Mouse (Mus musculus) stomach, embryonic 14.5 days (tissue): Measurements from ENCODE around the gene Gja4. TPM values are rescaled to one million over a fixed set of nuclear protein-coding genes. Genes with fewer than 3 reads are reported as not detected.

Experiments
- ATAC-seq: fragments of 200-750 bp; cut with Nextera tagmentation; 2 replicates; pipeline ENCODE4 v1.8.0; 2017; ENCODE audit warnings: low read depth, moderate TSS enrichment; ENCODE audit not compliant: insufficient number of reproducible peaks, insufficient read depth, low FRiP score
- H3K27ac ChIP-seq: fragments of 300-500 bp; sonication (generic); 2 replicates; pipeline ENCODE4 v1.5.1; 2014; ENCODE audit warnings: mild to moderate bottlenecking, low read length, moderate library complexity, mixed read lengths
- H3K27me3 ChIP-seq: fragments of 300-500 bp; sonication (generic); 2 replicates; pipeline ENCODE4 v1.6.1; 2014; ENCODE audit warnings: low read length, control low read depth, mixed read lengths; ENCODE audit not compliant: control insufficient read depth, insufficient read depth
- H3K36me3 ChIP-seq: fragments of 300-500 bp; sonication (generic); 2 replicates; pipeline ENCODE4 v1.6.1; 2014; ENCODE audit warnings: mild to moderate bottlenecking, control low read depth, low read length, moderate library complexity, mixed read lengths; ENCODE audit not compliant: control insufficient read depth, insufficient read depth
- H3K4me1 ChIP-seq: fragments of 300-500 bp; sonication (generic); 2 replicates; pipeline ENCODE4 v1.6.1; 2014; ENCODE audit warnings: low read length, control low read depth, mixed read lengths; ENCODE audit not compliant: control insufficient read depth, insufficient read depth
- H3K4me2 ChIP-seq: fragments of 300-500 bp; sonication (generic); replicated peaks from 2 replicates; pipeline ENCODE4 v1.6.1; 2014; ENCODE audit warnings: low read depth, low read length, control low read depth
- H3K4me3 ChIP-seq: fragments of 300-500 bp; sonication (generic); 2 replicates; pipeline ENCODE4 v1.5.1; 2014; ENCODE audit warnings: low read depth, low read length, control low read depth
- H3K9ac ChIP-seq: fragments of 300-500 bp; sonication (generic); replicated peaks from 2 replicates; pipeline ENCODE4 v1.6.1; 2014; ENCODE audit warnings: low read depth, mild to moderate bottlenecking, control low read depth, low read length, moderate library complexity, mixed read lengths
- H3K9me3 ChIP-seq: fragments of 300-500 bp; sonication (generic); 2 replicates; pipeline ENCODE4 v1.6.1; 2016; ENCODE audit warnings: low read depth, low read length, control low read depth; ENCODE audit not compliant: control insufficient read depth
- WGBS: fragments of 180-500 bp; shearing (Covaris S2); extraction: QIAGEN DNeasy Blood & Tissue Kit; methylation state at CpG from one replicate; pipeline ENCODE4 v1.1.7; 2014; 5-methylcytosine and 5-hydroxymethylcytosine counted together
- polyA plus RNA-seq: library from polyadenylated mRNA; unstranded; fragments of >200 nt; fragmentation: Nextera tagmentation; extraction: Ambion mirVana; gene quantifications from 2 replicates; pipeline ENCODE4 v1.2.1, GENCODE M21; 2014

Gja4 gene
- polyA plus RNA-seq, 1 experiment from 2014 or later = 20.7 TPM

- H3K27me3 ChIP-seq = no peaks in the 10 kb centered on the region
- H3K27ac ChIP-seq = no peak overlapping the region
Measured at GRCm38 (mm10) chr4:127286907-127287306, 26.9 kb downstream of the Gja4 start.

GRCm38 (mm10) chr4:127279241-127279640, 34.6 kb downstream of the Gja4 start:
- H3K9me3 ChIP-seq = no peaks in the 10 kb centered on the region
- H3K27ac ChIP-seq = no peak overlapping the region
- ATAC-seq = no peak
- H3K4me1 ChIP-seq = no peaks in the 10 kb centered on the region
- no peak overlapping the region for H3K4me3 ChIP-seq
- no peak overlapping the region for H3K9ac ChIP-seq
- 73% methylated on average over 9 of the region's 9 CpGs for WGBS
- no peak overlapping the region for H3K4me2 ChIP-seq
- no peaks in the 10 kb centered on the region for H3K36me3 ChIP-seq
- no peaks in the 10 kb centered on the region for H3K27me3 ChIP-seq

More at GRCm38 (mm10) chr4:127286907-127287306, 26.9 kb downstream of the Gja4 start:
- no peak overlapping the region for H3K4me3 ChIP-seq
- no peak overlapping the region for H3K9ac ChIP-seq
- ATAC-seq = no peak
- no peaks in the 10 kb centered on the region for H3K4me1 ChIP-seq
- H3K4me2 ChIP-seq = no peak overlapping the region
- no peaks in the 10 kb centered on the region for H3K9me3 ChIP-seq
- H3K36me3 ChIP-seq = no peaks in the 10 kb centered on the region
- WGBS = 77% methylated on average over 4 of the region's 4 CpGs

- no peak overlapping the region for H3K4me3 ChIP-seq
- H3K4me2 ChIP-seq = no peak overlapping the region
- no peaks in the 10 kb centered on the region for H3K9me3 ChIP-seq
- no peak overlapping the region for H3K9ac ChIP-seq
- H3K27ac ChIP-seq = no peak overlapping the region
- no peaks in the 10 kb centered on the region for H3K27me3 ChIP-seq
- no peaks in the 10 kb centered on the region for H3K36me3 ChIP-seq
- H3K4me1 ChIP-seq = no peaks in the 10 kb centered on the region
- WGBS = 44% methylated on average over 9 of the region's 9 CpGs
- no peak for ATAC-seq
Measured at GRCm38 (mm10) chr4:127278451-127279001, 35.3 kb downstream of the Gja4 start.

- Histone ChIP-seq H3K27ac (no peak overlapping the region), H3K27me3 (no peaks in the 10 kb centered on the region), H3K9ac (no peak overlapping the region), H3K4me2 (no peak overlapping the region), H3K9me3 (no peaks in the 10 kb centered on the region), H3K4me1 (no peaks in the 10 kb centered on the region), H3K4me3 (no peak overlapping the region), H3K36me3 (no peaks in the 10 kb centered on the region)
- WGBS = 58% methylated on average over 5 of the region's 5 CpGs
- no peak for ATAC-seq
Measured at GRCm38 (mm10) chr4:127264183-127264554, 49.7 kb downstream of the Gja4 start.

GRCm38 (mm10) chr4:127263438-127264182, 50.2 kb downstream of the Gja4 start:
- 64% methylated on average over 19 of the region's 19 CpGs for WGBS
- Histone ChIP-seq H3K27me3 (no peaks in the 10 kb centered on the region), H3K4me2 (no peak overlapping the region), H3K9ac (no peak overlapping the region), H3K27ac (no peak overlapping the region), H3K36me3 (no peaks in the 10 kb centered on the region), H3K4me1 (no peaks in the 10 kb centered on the region), H3K4me3 (no peak overlapping the region), H3K9me3 (no peaks in the 10 kb centered on the region)
- no peak for ATAC-seq

- H3K27ac ChIP-seq = no peak overlapping the region
- no peak for ATAC-seq
- no peaks in the 10 kb centered on the region for H3K27me3 ChIP-seq
- H3K4me2 ChIP-seq = no peak overlapping the region
- WGBS = 88% methylated on average over 14 of the region's 14 CpGs
- no peaks in the 10 kb centered on the region for H3K4me1 ChIP-seq
- H3K9me3 ChIP-seq = no peaks in the 10 kb centered on the region
- no peak overlapping the region for H3K9ac ChIP-seq
- no peak overlapping the region for H3K4me3 ChIP-seq
- no peaks in the 10 kb centered on the region for H3K36me3 ChIP-seq
Measured at GRCm38 (mm10) chr4:127261601-127262000, 52.2 kb downstream of the Gja4 start.

Other genes starting within 250 kb of the Gja4 start
- gene Zmym6, start 236.7 kb downstream of the Gja4 start, polyA plus RNA-seq = 26.8 and 30.0 TPM in 2 replicates
- 19.4 and 19.6 TPM in 2 replicates for gene Tmem35b, start 190.3 kb downstream of the Gja4 start, polyA plus RNA-seq
- 1.5 TPM in 2 replicates for gene Dlgap3, start 144.8 kb downstream of the Gja4 start, polyA plus RNA-seq
- 55.4 and 55.6 TPM in 2 replicates for gene Smim12, start 70.3 kb downstream of the Gja4 start, polyA plus RNA-seq
- 4.3 and 5.2 TPM in 2 replicates for gene Gjb3, start 16.8 kb upstream of the Gja4 start, polyA plus RNA-seq
- gene Gjb4, start 40.0 kb upstream of the Gja4 start, polyA plus RNA-seq = 0.35 TPM in 1 of 2 replicates, not detected in the other
- 0.38 and 1.0 TPM in 2 replicates for gene Gjb5, start 44.1 kb upstream of the Gja4 start, polyA plus RNA-seq